Mouse (Mus musculus): Measurements from ENCODE around the gene Rabggtb. TPM values are rescaled to one million over a fixed set of nuclear protein-coding genes. Genes with fewer than 3 reads are reported as not detected.

Rabggtb gene
- polyA plus RNA-seq (2016; fragmentation: Nextera tagmentation; extraction: Ambion mirVana) = 43.7 and 48.0 TPM in 2 replicates

DNA sequence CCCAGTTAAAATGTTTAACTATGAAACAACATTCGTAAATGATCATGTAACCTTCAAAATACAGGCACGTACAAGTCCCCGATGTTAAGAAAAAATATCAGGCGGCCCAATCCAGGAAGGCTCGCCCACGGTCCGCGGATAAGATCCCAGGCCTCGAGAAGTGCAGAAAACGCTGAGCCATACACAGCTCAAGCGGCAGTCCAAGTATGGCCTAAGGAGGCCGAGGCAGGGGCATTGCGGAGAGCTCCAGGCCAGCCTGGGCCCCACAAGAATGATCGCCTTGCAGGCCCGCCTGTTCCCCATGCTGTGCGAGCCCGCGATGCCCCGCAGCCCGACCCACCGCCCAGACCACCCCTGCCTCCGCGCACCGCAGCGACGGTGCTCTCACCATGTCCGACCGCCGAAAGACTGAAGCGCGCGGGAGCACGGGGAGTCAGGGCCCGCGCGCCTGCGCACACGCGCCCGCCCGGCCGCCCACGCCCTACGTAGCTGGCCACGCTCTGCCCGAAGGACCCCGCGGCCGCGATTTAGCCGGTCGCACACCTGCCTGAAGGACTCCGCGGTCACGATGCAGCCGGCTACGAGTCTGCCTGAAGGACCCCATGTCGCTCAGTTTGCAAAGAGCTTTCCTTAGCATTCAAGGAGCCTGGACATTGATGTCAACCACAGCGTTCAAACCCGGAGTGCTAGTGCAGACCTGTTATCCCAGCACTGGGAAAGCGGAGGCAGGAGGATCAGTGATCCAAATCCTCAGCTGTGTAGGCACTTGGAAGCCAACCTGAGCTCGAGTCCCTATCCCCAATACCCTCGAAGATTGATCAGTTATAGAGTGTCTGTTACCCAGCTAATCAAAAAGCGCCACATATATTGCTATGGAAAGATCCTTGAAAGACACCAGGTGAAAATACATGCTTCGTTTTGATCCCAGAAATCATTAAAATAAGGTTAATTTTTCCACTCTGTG is at the start of gene Rabggtb:
Gene Rabggtb, minus strand, starts transcription at position 464 of the 964 bp plus-strand sequence.
- Histone ChIP-seq H3K27ac (replicated peaks) (peak within 1 kb of the TSS; percentile 97), H3K27me3 (ENCODE audit: low read depth, poor library complexity, severe bottlenecking) (no peaks in the 10 kb centered on the region), H3K4me3 (peak within 1 kb of the TSS; percentile 95), H3K36me3 (peaks cover 41% of the 10 kb centered on the region), H3K9me3 (replicated peaks) (no peaks in the 10 kb centered on the region), H3K4me1 (peaks cover 43% of the 10 kb centered on the region)
- peak; percentile 95 for DNase-seq (ENCODE audit: low spot score)
- 1% methylated on average over 65 of the region's 65 CpGs for WGBS

DNA sequence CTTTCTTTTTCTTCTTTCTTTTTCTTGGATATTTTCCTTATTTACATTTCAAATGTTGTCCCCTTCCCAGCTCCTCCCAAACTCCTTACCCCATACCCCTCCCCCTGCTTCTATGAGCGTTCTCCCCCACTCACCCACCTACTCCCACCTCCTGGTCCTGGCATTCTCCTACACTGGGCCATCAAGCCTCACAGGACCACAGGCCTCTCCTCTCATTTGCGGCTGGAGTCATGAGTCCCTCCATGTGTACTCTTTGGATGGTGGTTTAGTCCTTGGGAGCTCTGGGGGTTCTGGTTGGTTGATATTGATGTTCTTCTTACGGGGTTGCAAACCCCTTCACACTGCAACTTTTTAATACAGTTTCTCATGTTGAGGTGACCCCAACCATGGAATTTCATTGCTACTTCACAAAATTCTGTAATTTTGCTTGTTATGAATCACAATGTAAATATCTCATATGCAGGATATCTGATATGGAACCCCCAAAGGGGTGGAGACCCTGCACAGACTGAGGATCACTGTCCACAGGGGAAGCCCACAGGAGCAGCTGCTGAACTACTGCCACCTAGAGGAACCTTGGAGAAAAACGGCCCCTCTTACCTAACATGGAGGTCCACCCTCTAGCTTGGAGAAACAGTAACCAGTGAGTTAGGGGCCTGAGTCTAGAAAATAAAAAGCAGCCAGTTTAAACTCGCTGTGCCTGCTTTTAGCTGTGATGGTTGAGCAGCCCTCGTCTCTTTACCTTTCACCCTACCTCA is 49.0 kb upstream of the Rabggtb start:
- Histone ChIP-seq H3K36me3 (no peaks in the 10 kb centered on the region), H3K9me3 (replicated peaks) (peaks cover 4% of the 10 kb centered on the region; the same call in 1 of the 2 replicates), H3K4me3 (no peak overlapping the region), H3K4me1 (no peaks in the 10 kb centered on the region), H3K27me3 (ENCODE audit: low read depth, poor library complexity, severe bottlenecking) (no peaks in the 10 kb centered on the region), H3K27ac (replicated peaks) (no peak overlapping the region)
- WGBS = 69% methylated on average over 6 of the region's 6 CpGs
- peak; percentile 25 for DNase-seq (ENCODE audit: low spot score)

GRCm38 (mm10) chr3:153960884-153961283 is 48.1 kb upstream of the Rabggtb start:
- Histone ChIP-seq H3K9me3 (replicated peaks) (peaks cover 4% of the 10 kb centered on the region; the same call in 1 of the 2 replicates), H3K4me3 (no peak overlapping the region), H3K27ac (replicated peaks) (no peak overlapping the region), H3K27me3 (ENCODE audit: low read depth, poor library complexity, severe bottlenecking) (no peaks in the 10 kb centered on the region), H3K36me3 (no peaks in the 10 kb centered on the region), H3K4me1 (no peaks in the 10 kb centered on the region)
- WGBS = 82% methylated on average over 2 of the region's 2 CpGs
- DNase-seq (ENCODE audit: low spot score) = no peak

DNA sequence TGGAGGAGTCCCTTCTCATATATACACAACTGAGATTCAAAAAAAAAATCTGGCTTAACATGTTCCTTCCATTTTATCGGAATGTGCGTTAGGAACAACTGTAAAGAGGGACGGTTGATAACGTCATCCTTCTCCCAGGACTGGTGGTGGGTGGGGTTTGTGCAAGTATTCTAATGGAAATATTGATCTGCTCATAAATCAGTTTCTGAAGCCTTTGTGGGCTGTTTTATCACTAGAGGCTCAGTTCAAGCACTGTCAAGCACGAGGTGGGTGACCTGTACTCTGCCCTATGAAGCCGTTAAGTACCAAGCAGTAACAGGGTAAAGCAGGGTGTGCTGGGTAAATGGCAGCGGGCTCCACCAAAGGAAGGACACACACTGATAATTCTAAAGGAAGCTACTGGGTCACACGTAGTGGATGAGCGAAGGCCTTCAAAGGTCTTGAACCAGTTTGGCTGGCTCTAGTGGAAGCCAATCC is 47.0 kb upstream of the Rabggtb start:
- no peaks in the 10 kb centered on the region for H3K27me3 ChIP-seq (ENCODE audit: low read depth, poor library complexity, severe bottlenecking)
- WGBS = 84% methylated on average over 9 of the region's 9 CpGs
- H3K27ac ChIP-seq (replicated peaks) = no peak overlapping the region
- no peak for DNase-seq (ENCODE audit: low spot score)
- H3K4me1 ChIP-seq = no peaks in the 10 kb centered on the region
- peaks cover 4% of the 10 kb centered on the region; the same call in 1 of the 2 replicates for H3K9me3 ChIP-seq (replicated peaks)
- H3K36me3 ChIP-seq = no peaks in the 10 kb centered on the region
- H3K4me3 ChIP-seq = no peak overlapping the region

DNA sequence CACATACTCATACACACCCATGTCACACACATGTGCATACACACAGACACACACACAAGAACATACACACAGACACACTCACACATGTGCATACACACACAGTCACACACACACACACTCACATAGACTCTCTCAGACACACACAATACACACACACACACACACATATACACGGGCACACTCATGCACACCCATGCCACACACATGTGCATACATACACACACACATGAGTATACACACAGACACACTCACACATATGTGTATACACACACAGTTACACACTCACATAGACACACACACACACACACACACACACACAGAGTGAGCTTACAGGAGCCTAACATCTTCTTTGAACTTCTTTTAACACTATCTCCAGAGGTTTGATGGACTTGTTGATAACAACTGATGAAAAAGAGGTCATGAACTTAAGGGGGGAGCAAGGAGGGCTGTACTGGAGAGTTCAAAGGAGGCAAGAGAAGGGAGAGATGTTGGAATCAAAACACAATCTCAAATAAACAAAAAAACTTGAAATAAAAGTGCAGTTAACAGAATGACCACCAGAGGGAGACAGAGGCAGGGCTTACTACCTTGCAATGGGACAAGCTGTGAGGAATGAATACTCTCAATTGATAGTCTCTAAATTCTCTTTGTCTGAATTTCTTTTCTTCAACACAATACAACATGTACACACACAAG is 46.4 kb upstream of the Rabggtb start:
- WGBS = 91% methylated on average over 1 of the region's 1 CpGs
- Histone ChIP-seq H3K36me3 (no peaks in the 10 kb centered on the region), H3K4me3 (no peak overlapping the region), H3K9me3 (replicated peaks) (peaks cover under 1% of the 10 kb centered on the region; the same call in 1 of the 2 replicates), H3K27me3 (ENCODE audit: low read depth, poor library complexity, severe bottlenecking) (no peaks in the 10 kb centered on the region), H3K4me1 (no peaks in the 10 kb centered on the region), H3K27ac (replicated peaks) (no peak overlapping the region)
- no peak for DNase-seq (ENCODE audit: low spot score)

DNA sequence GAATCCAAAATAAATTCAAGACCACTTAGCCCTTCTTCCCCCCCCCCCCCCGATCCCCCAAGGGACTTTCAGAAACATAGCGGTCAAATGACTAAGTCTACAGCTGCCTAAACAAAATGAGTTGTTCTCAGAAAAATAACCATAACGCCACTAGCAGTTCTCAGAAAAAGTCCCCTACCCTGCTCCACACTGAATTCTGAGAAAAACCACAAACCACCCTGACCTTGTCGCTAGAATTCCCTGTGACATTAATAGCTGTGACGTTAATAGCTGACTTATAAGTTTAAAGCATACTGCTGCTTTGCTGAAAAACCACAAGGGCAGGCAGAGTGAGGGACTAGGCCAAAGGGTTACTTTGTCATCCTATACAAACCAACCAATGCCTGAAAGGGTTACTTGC is 45.1 kb upstream of the Rabggtb start:
- H3K4me1 ChIP-seq = no peaks in the 10 kb centered on the region
- no peak overlapping the region for H3K4me3 ChIP-seq
- DNase-seq (ENCODE audit: low spot score) = no peak
- H3K36me3 ChIP-seq = no peaks in the 10 kb centered on the region
- H3K27ac ChIP-seq (replicated peaks) = no peak overlapping the region
- WGBS = 94% methylated on average over 5 of the region's 5 CpGs
- H3K9me3 ChIP-seq (replicated peaks) = no peaks in the 10 kb centered on the region
- no peaks in the 10 kb centered on the region for H3K27me3 ChIP-seq (ENCODE audit: low read depth, poor library complexity, severe bottlenecking)

GRCm38 (mm10) chr3:153948176-153948575 is 35.4 kb upstream of the Rabggtb start:
- Histone ChIP-seq H3K4me1 (peaks cover 15% of the 10 kb centered on the region), H3K36me3 (no peaks in the 10 kb centered on the region), H3K27ac (replicated peaks) (no peak overlapping the region), H3K9me3 (replicated peaks) (no peaks in the 10 kb centered on the region; the same call in 1 of the 2 replicates), H3K4me3 (no peak overlapping the region), H3K27me3 (ENCODE audit: low read depth, poor library complexity, severe bottlenecking) (no peaks in the 10 kb centered on the region)
- DNase-seq (ENCODE audit: low spot score) = no peak
- 76% methylated on average over 2 of the region's 2 CpGs for WGBS

DNA sequence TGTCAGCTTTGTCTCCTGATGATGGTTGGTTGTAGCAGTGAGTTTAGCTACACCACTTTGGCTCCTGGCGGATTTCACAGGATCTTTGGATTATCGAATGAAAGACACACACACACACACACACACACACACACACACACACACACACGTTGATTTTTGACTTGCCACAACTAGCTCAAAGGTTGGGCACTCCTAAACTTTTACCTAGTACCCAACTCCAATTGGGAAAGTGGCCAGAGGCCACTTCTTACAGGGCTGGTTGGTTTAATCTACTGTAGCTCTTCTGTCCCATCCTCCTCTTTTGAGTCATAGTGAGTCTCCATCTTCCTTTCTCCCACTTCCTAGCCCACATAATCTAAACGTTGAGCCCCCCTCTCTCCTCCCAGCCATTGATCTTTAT is 34.5 kb upstream of the Rabggtb start:
- DNase-seq (ENCODE audit: low spot score) = no peak
- 74% methylated on average over 4 of the region's 4 CpGs for WGBS
- Histone ChIP-seq H3K4me1 (peaks cover 23% of the 10 kb centered on the region), H3K9me3 (replicated peaks) (no peaks in the 10 kb centered on the region; the same call in 1 of the 2 replicates), H3K36me3 (no peaks in the 10 kb centered on the region), H3K4me3 (no peak overlapping the region), H3K27ac (replicated peaks) (no peak overlapping the region), H3K27me3 (ENCODE audit: low read depth, poor library complexity, severe bottlenecking) (no peaks in the 10 kb centered on the region)

DNA sequence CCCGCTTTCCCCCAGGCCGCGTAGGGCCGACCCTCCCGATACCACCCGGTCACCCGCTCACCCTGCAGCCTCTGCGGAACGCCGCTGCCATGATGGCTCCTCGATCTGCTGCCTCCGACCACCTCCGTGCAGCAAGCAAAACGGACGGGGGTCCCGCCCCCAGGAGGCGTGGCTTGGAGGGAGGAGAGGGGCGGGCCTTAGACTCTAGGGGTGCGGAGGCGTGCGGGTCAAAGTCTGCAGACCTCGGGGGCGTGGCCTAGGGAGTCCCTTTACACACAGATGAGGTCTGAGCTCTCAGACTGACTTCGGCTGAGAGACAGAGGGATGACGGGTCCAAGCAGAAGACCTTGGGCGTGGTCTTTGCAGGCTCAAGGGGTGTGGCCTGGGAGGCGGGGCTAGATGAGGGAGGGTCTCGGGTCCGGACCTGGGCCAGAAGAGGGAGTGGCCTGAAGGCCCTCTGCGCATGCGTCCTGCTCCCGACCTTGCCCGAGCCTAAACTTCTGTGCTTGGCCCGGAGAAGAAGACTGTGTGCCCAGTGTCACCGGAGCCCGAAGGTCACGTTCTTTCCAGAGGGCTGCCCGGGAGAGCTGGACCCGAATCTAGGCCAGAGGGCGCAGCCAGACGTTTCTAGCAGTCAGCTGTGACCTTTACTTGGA is 31.7 kb upstream of the Rabggtb start, which contains the start of gene Acadm:
Gene Acadm, minus strand, starts transcription at position 298 of the 656 bp plus-strand sequence.
- H3K27ac ChIP-seq (replicated peaks) = peak within 1 kb of the TSS; percentile 94
- H3K4me3 ChIP-seq = peak within 1 kb of the TSS; percentile 87
- DNase-seq (ENCODE audit: low spot score) = peak; percentile 99
- no peaks in the 10 kb centered on the region for H3K9me3 ChIP-seq (replicated peaks)
- under 1% methylated on average over 41 of the region's 41 CpGs for WGBS
- peaks cover 12% of the 10 kb centered on the region for H3K36me3 ChIP-seq
- no peaks in the 10 kb centered on the region for H3K27me3 ChIP-seq (ENCODE audit: low read depth, poor library complexity, severe bottlenecking)
- peaks cover 23% of the 10 kb centered on the region for H3K4me1 ChIP-seq

GRCm38 (mm10) chr3:153943901-153944334 is 31.1 kb upstream of the Rabggtb start:
- no peaks in the 10 kb centered on the region for H3K9me3 ChIP-seq (replicated peaks)
- peak overlapping the region; percentile 87 for H3K4me3 ChIP-seq
- H3K27me3 ChIP-seq (ENCODE audit: low read depth, poor library complexity, severe bottlenecking) = no peaks in the 10 kb centered on the region
- peaks cover 18% of the 10 kb centered on the region for H3K36me3 ChIP-seq
- 1% methylated on average over 19 of the region's 19 CpGs for WGBS
- DNase-seq (ENCODE audit: low spot score) = no peak
- peaks cover 23% of the 10 kb centered on the region for H3K4me1 ChIP-seq
- H3K27ac ChIP-seq (replicated peaks) = peak overlapping the region; percentile 94

GRCm38 (mm10) chr3:153943003-153943640 is 30.3 kb upstream of the Rabggtb start:
- H3K4me1 ChIP-seq = peaks cover 23% of the 10 kb centered on the region
- peak overlapping the region; percentile 94; the same call in 1 of the 2 replicates for H3K27ac ChIP-seq (replicated peaks)
- peaks cover 26% of the 10 kb centered on the region for H3K36me3 ChIP-seq
- H3K27me3 ChIP-seq (ENCODE audit: low read depth, poor library complexity, severe bottlenecking) = no peaks in the 10 kb centered on the region
- WGBS = 68% methylated on average over 12 of the region's 12 CpGs
- DNase-seq (ENCODE audit: low spot score) = no peak
- H3K4me3 ChIP-seq = peak overlapping the region; percentile 87
- no peaks in the 10 kb centered on the region for H3K9me3 ChIP-seq (replicated peaks)
